Mouse (Mus musculus): ENCODE measurements around the gene Tbrg1. TPM values are rescaled to one million over a fixed set of nuclear protein-coding genes. Genes with fewer than 3 reads are reported as not detected.
A peak's percentile ranks its signal among the peaks of the same experiment; 100 is the strongest.

The Tbrg1 gene
- polyA plus RNA-seq (2014; fragmentation: Nextera tagmentation; extraction: Ambion mirVana): 143 and 146 TPM in 2 replicates

- ATAC-seq (ENCODE audit: low FRiP score) (peak; percentile 93), DNase-seq (ENCODE audit: low spot score, missing footprints) (peak; percentile 98)
- H3K36me3 ChIP-seq (ENCODE audit: control insufficient read depth, insufficient read depth, low read length): peaks cover 11% of the 10 kb centered on the region
- H3K9me3 ChIP-seq (ENCODE audit: control insufficient read depth, low read length): no peaks in the 10 kb centered on the region
- peak within 1 kb of the TSS; percentile 84 for H3K4me3 ChIP-seq (ENCODE audit: low read depth, low read length)
- H3K27me3 ChIP-seq (ENCODE audit: control insufficient read depth, insufficient read depth, low read length): no peaks in the 10 kb centered on the region
- H3K9ac ChIP-seq (ENCODE audit: low read length): peak within 1 kb of the TSS; percentile 91
- H3K4me1 ChIP-seq (ENCODE audit: control insufficient read depth, insufficient read depth, low read length): peaks cover 10% of the 10 kb centered on the region
- peak within 1 kb of the TSS; percentile 75 for H3K4me2 ChIP-seq
- H3K27ac ChIP-seq (ENCODE audit: low read depth, low read length): 0 out of 2 replicates have a peak within 1 kb of the TSS, but pooled peaks have one; percentile 40
- 0% methylated on average over 36 of the region's 36 CpGs for WGBS
These were observed at the start of gene Tbrg1 for GRCm38 (mm10) chr9:37656931-37657481. Gene Tbrg1 (minus strand): TSS chr9:37657312.

- H3K4me1 ChIP-seq (ENCODE audit: control insufficient read depth, insufficient read depth, low read length): no peaks in the 10 kb centered on the region
- H3K4me2 ChIP-seq: no peak overlapping the region
- H3K27me3 ChIP-seq (ENCODE audit: control insufficient read depth, insufficient read depth, low read length): no peaks in the 10 kb centered on the region
- no peak for DNase-seq (ENCODE audit: low spot score, missing footprints)
- H3K4me3 ChIP-seq (ENCODE audit: low read depth, low read length): no peak overlapping the region
- 26% methylated on average over 5 of the region's 5 CpGs for WGBS
- no peak overlapping the region for H3K27ac ChIP-seq (ENCODE audit: low read depth, low read length)
- H3K9ac ChIP-seq (ENCODE audit: low read length): no peak overlapping the region
- no peaks in the 10 kb centered on the region for H3K9me3 ChIP-seq (ENCODE audit: control insufficient read depth, low read length)
- no peaks in the 10 kb centered on the region for H3K36me3 ChIP-seq (ENCODE audit: control insufficient read depth, insufficient read depth, low read length)
- peak; percentile 85 for ATAC-seq (ENCODE audit: low FRiP score)
These were observed 33.0 kb upstream of the Tbrg1 start for GRCm38 (mm10) chr9:37689970-37690686.

- no peak for ATAC-seq (ENCODE audit: low FRiP score)
These were observed 30.8 kb upstream of the Tbrg1 start for GRCm38 (mm10) chr9:37687941-37688303.

DNA sequence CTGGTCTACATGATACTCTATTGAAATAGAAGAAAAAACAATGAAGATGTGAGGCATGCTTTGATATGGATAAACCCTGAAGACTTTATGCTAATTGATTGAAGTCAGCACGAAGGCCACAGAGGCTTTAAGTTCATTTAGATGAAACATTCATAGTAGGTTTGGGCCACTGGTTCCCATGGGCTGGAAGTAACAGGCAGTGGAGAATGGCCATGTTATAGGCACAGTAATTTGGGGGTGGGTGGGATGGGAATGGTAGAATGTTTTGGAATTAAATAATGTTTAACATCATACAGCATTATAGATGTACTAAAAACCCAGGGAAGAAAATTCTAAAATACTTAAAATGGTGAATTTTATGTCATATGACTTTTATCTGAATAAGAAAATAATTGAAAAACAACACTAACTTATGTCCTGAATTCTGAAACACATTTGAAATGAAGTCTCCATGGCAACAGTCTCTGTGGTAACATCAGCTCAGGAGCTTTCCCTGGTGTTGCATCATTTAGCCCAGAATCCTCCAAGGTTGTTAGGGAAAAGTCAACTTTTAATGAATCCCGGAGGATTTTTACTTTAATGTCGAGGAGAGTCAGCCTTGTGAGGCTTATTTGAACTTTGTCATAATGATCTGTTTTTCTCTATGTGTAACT is 30.3 kb upstream of the Tbrg1 start:
- WGBS: 75% methylated on average over 3 of the region's 3 CpGs

More at GRCm38 (mm10) chr9:37687941-37688303, 30.8 kb upstream of the Tbrg1 start:
- Histone ChIP-seq H3K4me2 (no peak overlapping the region), H3K4me1 (ENCODE audit: control insufficient read depth, insufficient read depth, low read length) (no peaks in the 10 kb centered on the region), H3K27me3 (ENCODE audit: control insufficient read depth, insufficient read depth, low read length) (no peaks in the 10 kb centered on the region), H3K9me3 (ENCODE audit: control insufficient read depth, low read length) (no peaks in the 10 kb centered on the region), H3K36me3 (ENCODE audit: control insufficient read depth, insufficient read depth, low read length) (no peaks in the 10 kb centered on the region), H3K9ac (ENCODE audit: low read length) (no peak overlapping the region), H3K4me3 (ENCODE audit: low read depth, low read length) (no peak overlapping the region), H3K27ac (ENCODE audit: low read depth, low read length) (no peak overlapping the region)
- WGBS: 50% methylated on average over 3 of the region's 3 CpGs
- no peak for DNase-seq (ENCODE audit: low spot score, missing footprints)

GRCm38 (mm10) chr9:37681123-37681522 is 24.0 kb upstream of the Tbrg1 start:
- ATAC-seq (ENCODE audit: low FRiP score) (no peak), DNase-seq (ENCODE audit: low spot score, missing footprints) (no peak)
- 100% methylated on average over 1 of the region's 1 CpGs for WGBS
- no peaks in the 10 kb centered on the region for H3K36me3 ChIP-seq (ENCODE audit: control insufficient read depth, insufficient read depth, low read length)
- H3K27ac ChIP-seq (ENCODE audit: low read depth, low read length): no peak overlapping the region
- no peaks in the 10 kb centered on the region for H3K27me3 ChIP-seq (ENCODE audit: control insufficient read depth, insufficient read depth, low read length)
- no peaks in the 10 kb centered on the region for H3K9me3 ChIP-seq (ENCODE audit: control insufficient read depth, low read length)
- no peak overlapping the region for H3K4me2 ChIP-seq
- no peak overlapping the region for H3K9ac ChIP-seq (ENCODE audit: low read length)
- no peak overlapping the region for H3K4me3 ChIP-seq (ENCODE audit: low read depth, low read length)
- no peaks in the 10 kb centered on the region for H3K4me1 ChIP-seq (ENCODE audit: control insufficient read depth, insufficient read depth, low read length)

More for the DNA sequence above, 30.3 kb upstream of the Tbrg1 start:
- no peak overlapping the region for H3K4me3 ChIP-seq (ENCODE audit: low read depth, low read length)
- DNase-seq (ENCODE audit: low spot score, missing footprints): no peak
- no peaks in the 10 kb centered on the region for H3K4me1 ChIP-seq (ENCODE audit: control insufficient read depth, insufficient read depth, low read length)
- H3K27ac ChIP-seq (ENCODE audit: low read depth, low read length): no peak overlapping the region
- no peak overlapping the region for H3K4me2 ChIP-seq
- H3K27me3 ChIP-seq (ENCODE audit: control insufficient read depth, insufficient read depth, low read length): no peaks in the 10 kb centered on the region
- no peaks in the 10 kb centered on the region for H3K36me3 ChIP-seq (ENCODE audit: control insufficient read depth, insufficient read depth, low read length)
- no peak for ATAC-seq (ENCODE audit: low FRiP score)
- no peaks in the 10 kb centered on the region for H3K9me3 ChIP-seq (ENCODE audit: control insufficient read depth, low read length)
- no peak overlapping the region for H3K9ac ChIP-seq (ENCODE audit: low read length)

DNA sequence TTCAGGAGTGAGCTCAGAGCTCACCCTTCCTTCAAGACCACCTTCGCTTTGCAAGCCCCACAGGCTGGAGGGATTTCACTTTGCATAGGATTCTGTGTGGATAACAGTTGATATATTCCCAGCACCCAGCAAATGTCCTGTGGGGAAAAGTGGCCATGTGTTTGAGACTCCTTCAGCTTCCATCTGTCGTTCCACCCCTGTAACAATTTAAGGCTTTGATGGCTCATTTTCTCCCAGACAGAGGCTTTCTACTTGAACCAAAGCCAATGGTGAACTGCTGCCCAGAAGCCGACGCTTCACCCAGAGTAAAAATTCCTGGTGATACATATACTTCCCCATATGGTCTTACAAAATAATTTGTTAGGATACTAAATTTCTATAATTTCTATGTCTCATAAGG is 18.2 kb upstream of the Tbrg1 start:
- 89% methylated on average over 4 of the region's 4 CpGs for WGBS
- H3K9me3 ChIP-seq (ENCODE audit: control insufficient read depth, low read length): no peaks in the 10 kb centered on the region
- ATAC-seq (ENCODE audit: low FRiP score) (no peak), DNase-seq (ENCODE audit: low spot score, missing footprints) (no peak)
- no peaks in the 10 kb centered on the region for H3K4me1 ChIP-seq (ENCODE audit: control insufficient read depth, insufficient read depth, low read length)
- H3K36me3 ChIP-seq (ENCODE audit: control insufficient read depth, insufficient read depth, low read length): no peaks in the 10 kb centered on the region
- no peak overlapping the region for H3K27ac ChIP-seq (ENCODE audit: low read depth, low read length)
- no peaks in the 10 kb centered on the region for H3K27me3 ChIP-seq (ENCODE audit: control insufficient read depth, insufficient read depth, low read length)
- H3K9ac ChIP-seq (ENCODE audit: low read length): no peak overlapping the region
- no peak overlapping the region for H3K4me3 ChIP-seq (ENCODE audit: low read depth, low read length)
- H3K4me2 ChIP-seq: no peak overlapping the region

GRCm38 (mm10) chr9:37670261-37670660 is 13.1 kb upstream of the Tbrg1 start:
- Histone ChIP-seq H3K27ac (ENCODE audit: low read depth, low read length) (no peak overlapping the region), H3K27me3 (ENCODE audit: control insufficient read depth, insufficient read depth, low read length) (no peaks in the 10 kb centered on the region), H3K4me1 (ENCODE audit: control insufficient read depth, insufficient read depth, low read length) (no peaks in the 10 kb centered on the region), H3K4me2 (no peak overlapping the region), H3K9ac (ENCODE audit: low read length) (no peak overlapping the region), H3K36me3 (ENCODE audit: control insufficient read depth, insufficient read depth, low read length) (no peaks in the 10 kb centered on the region), H3K4me3 (ENCODE audit: low read depth, low read length) (no peak overlapping the region), H3K9me3 (ENCODE audit: control insufficient read depth, low read length) (no peaks in the 10 kb centered on the region)
- 86% methylated on average over 3 of the region's 3 CpGs for WGBS
- DNase-seq (ENCODE audit: low spot score, missing footprints): no peak
- ATAC-seq (ENCODE audit: low FRiP score): no peak

DNA sequence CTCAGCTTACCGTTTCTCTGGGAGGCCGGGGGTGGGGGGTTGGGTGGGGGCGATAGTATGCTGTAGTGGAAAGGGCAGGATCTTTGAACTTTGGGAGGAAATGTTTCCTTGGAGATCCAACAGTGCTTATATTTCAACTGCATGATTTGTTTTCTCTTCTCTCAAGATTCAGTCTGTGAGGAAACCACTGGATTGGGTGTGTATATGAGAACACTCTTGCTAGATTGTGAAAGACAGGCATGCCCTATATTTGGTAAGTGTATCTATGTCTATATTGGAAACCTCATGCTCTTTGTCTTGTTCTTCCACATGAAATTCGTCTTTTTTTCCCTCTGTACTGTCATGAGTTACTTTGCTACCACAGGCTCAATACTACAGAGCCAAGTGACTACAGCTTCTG is 12.6 kb upstream of the Tbrg1 start:
- Histone ChIP-seq H3K27me3 (ENCODE audit: control insufficient read depth, insufficient read depth, low read length) (no peaks in the 10 kb centered on the region), H3K9ac (ENCODE audit: low read length) (no peak overlapping the region), H3K36me3 (ENCODE audit: control insufficient read depth, insufficient read depth, low read length) (no peaks in the 10 kb centered on the region), H3K9me3 (ENCODE audit: control insufficient read depth, low read length) (no peaks in the 10 kb centered on the region), H3K27ac (ENCODE audit: low read depth, low read length) (no peak overlapping the region), H3K4me2 (no peak overlapping the region), H3K4me3 (ENCODE audit: low read depth, low read length) (no peak overlapping the region), H3K4me1 (ENCODE audit: control insufficient read depth, insufficient read depth, low read length) (no peaks in the 10 kb centered on the region)
- no peak for ATAC-seq (ENCODE audit: low FRiP score)
- DNase-seq (ENCODE audit: low spot score, missing footprints): peak; percentile 56
- 65% methylated on average over 4 of the region's 4 CpGs for WGBS

DNA sequence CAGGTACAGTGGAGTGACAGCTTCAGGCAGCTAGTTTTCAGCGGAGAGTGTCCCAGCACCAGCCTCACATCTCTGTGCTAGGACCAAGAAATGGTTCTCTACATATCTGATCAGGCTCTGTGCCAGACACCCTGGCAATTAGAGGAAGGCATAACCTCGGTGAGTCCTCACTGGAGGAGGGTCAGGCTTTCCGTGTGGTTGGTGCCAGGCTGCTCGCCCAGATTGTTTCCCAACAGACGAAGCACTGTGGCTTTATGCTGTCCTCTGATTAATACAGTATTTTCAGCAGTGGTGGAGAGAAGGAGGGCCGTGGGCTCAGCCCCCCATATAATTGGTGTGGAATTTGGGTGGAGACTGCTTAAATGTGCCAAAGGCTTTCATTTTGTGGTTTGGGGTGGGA is 12.0 kb upstream of the Tbrg1 start, which contains the start of gene Panx3:
Gene Panx3, minus strand, starts transcription at position 121 of the 400 bp plus-strand sequence.
- no peaks in the 10 kb centered on the region for H3K4me1 ChIP-seq (ENCODE audit: control insufficient read depth, insufficient read depth, low read length)
- H3K9me3 ChIP-seq (ENCODE audit: control insufficient read depth, low read length): no peaks in the 10 kb centered on the region
- H3K27ac ChIP-seq (ENCODE audit: low read depth, low read length): no peak within 1 kb of the TSS
- H3K4me2 ChIP-seq: no peak within 1 kb of the TSS
- H3K9ac ChIP-seq (ENCODE audit: low read length): no peak within 1 kb of the TSS
- DNase-seq (ENCODE audit: low spot score, missing footprints): peak; percentile 70
- H3K36me3 ChIP-seq (ENCODE audit: control insufficient read depth, insufficient read depth, low read length): no peaks in the 10 kb centered on the region
- H3K4me3 ChIP-seq (ENCODE audit: low read depth, low read length): no peak within 1 kb of the TSS
- 75% methylated on average over 6 of the region's 6 CpGs for WGBS
- no peak for ATAC-seq (ENCODE audit: low FRiP score)
- H3K27me3 ChIP-seq (ENCODE audit: control insufficient read depth, insufficient read depth, low read length): no peaks in the 10 kb centered on the region

Data from midbrain, embryonic 11.5 days (tissue).